ENCODE assay signal across 8 mouse cellular contexts in genomic region chr19:5793116-5793515, GRCm38 (mm10). TPM values are rescaled to one million over a fixed set of nuclear protein-coding genes. Genes with fewer than 3 reads are reported as not detected.
DNase-seq lines count a peak whose midpoint lies in the region; ATAC-seq and TF ChIP-seq lines count a peak whose summit lies in the region.

No protein-coding gene starts in this region.

- WGBS in bone marrow, adult 2 months, result 0% methylated on average over 2 of the region's 2 CpGs
- 3% methylated on average over 2 of the region's 2 CpGs for WGBS in embryonic facial prominence, embryonic 15.5 days
- 2% methylated on average over 2 of the region's 2 CpGs for WGBS in hindbrain, embryonic 13.5 days
- 4% methylated on average over 2 of the region's 2 CpGs for WGBS in limb, embryonic 14.5 days
- WGBS in midbrain, embryonic 16.5 days, result 1% methylated on average over 2 of the region's 2 CpGs

- DNase-seq in ovary, adult 18-20 months (ENCODE audit: low spot score), result peak; percentile 31
- no peak for DNase-seq in ovary, postnatal 10 days (ENCODE audit: low spot score)
- peak; percentile 83 for DNase-seq in limb, embryonic 14.5 days (ENCODE audit: low spot score)
- DNase-seq in yolk sac, embryonic 10.5 days (ENCODE audit: low spot score), result peak; percentile 72

- TF ChIP-seq CTCF in bone marrow, adult 2 months (IDR thresholded peaks at IDR 0.05; ENCODE audit: control insufficient read depth, insufficient read depth, low read length), result peak; percentile 88

- H3K36me3 ChIP-seq in embryonic facial prominence, embryonic 15.5 days, result peaks cover 34% of the 10 kb centered on the region
- peaks cover 36% of the 10 kb centered on the region for H3K36me3 ChIP-seq in hindbrain, embryonic 13.5 days
- peaks cover 36% of the 10 kb centered on the region for H3K36me3 ChIP-seq in limb, embryonic 14.5 days (ENCODE audit: control insufficient read depth, insufficient read depth, low read length)
- H3K36me3 ChIP-seq in midbrain, embryonic 16.5 days (ENCODE audit: control insufficient read depth, insufficient read depth, low read length), result peaks cover 15% of the 10 kb centered on the region

- H3K4me1 ChIP-seq in bone marrow, adult 2 months (ENCODE audit: control insufficient read depth, insufficient read depth, low read length), result no peaks in the 10 kb centered on the region; the same call in 1 of the 2 replicates
- peaks cover 32% of the 10 kb centered on the region for H3K4me1 ChIP-seq in embryonic facial prominence, embryonic 15.5 days
- H3K4me1 ChIP-seq in hindbrain, embryonic 13.5 days (replicated peaks), result peaks cover 41% of the 10 kb centered on the region
- peaks cover 13% of the 10 kb centered on the region; the same call in 1 of the 2 replicates for H3K4me1 ChIP-seq in limb, embryonic 14.5 days (ENCODE audit: control insufficient read depth, insufficient read depth, low read length)
- peaks cover 33% of the 10 kb centered on the region for H3K4me1 ChIP-seq in midbrain, embryonic 16.5 days (ENCODE audit: control insufficient read depth, insufficient read depth, low read length)

- H3K27ac ChIP-seq in bone marrow, adult 2 months (ENCODE audit: control insufficient read depth, insufficient read depth, low read depth, low read length, poor library complexity), result no peak overlapping the region
- no peak overlapping the region for H3K27ac ChIP-seq in embryonic facial prominence, embryonic 15.5 days (replicated peaks)
- peak overlapping the region; percentile 20; the same call in 1 of the 2 replicates for H3K27ac ChIP-seq in hindbrain, embryonic 13.5 days
- no peak overlapping the region for H3K27ac ChIP-seq in limb, embryonic 14.5 days (replicated peaks; ENCODE audit: low read depth, low read length)
- H3K27ac ChIP-seq in midbrain, embryonic 16.5 days (ENCODE audit: low read length), result no peak overlapping the region; the same call in 1 of the 2 replicates

- no peak for TF ChIP-seq POLR2A in bone marrow, adult 2 months (IDR thresholded peaks at IDR 0.05; ENCODE audit: borderline replicate concordance, control insufficient read depth, low read depth, low read length)
- no peak for TF ChIP-seq POLR2A in limb, embryonic 14.5 days (IDR thresholded peaks at IDR 0.05; ENCODE audit: borderline replicate concordance, extremely low read depth, insufficient read depth, insufficient read length)

- no peaks in the 10 kb centered on the region for H3K27me3 ChIP-seq in embryonic facial prominence, embryonic 15.5 days
- no peaks in the 10 kb centered on the region for H3K27me3 ChIP-seq in hindbrain, embryonic 13.5 days
- no peaks in the 10 kb centered on the region for H3K27me3 ChIP-seq in limb, embryonic 14.5 days (ENCODE audit: control insufficient read depth, insufficient read depth, low read length)
- H3K27me3 ChIP-seq in midbrain, embryonic 16.5 days (ENCODE audit: control insufficient read depth, insufficient read depth, low read depth, low read length), result no peaks in the 10 kb centered on the region

- peak; percentile 58; the same call in 1 of the 2 replicates for ATAC-seq in embryonic facial prominence, embryonic 15.5 days (ENCODE audit: insufficient number of reproducible peaks, low FRiP score, low TSS enrichment, low read depth)
- ATAC-seq in hindbrain, embryonic 13.5 days (ENCODE audit: low FRiP score), result peak; percentile 58
- ATAC-seq in limb, embryonic 14.5 days (ENCODE audit: low FRiP score, low read depth), result peak; percentile 60; the same call in 1 of the 2 replicates
- ATAC-seq in midbrain, embryonic 16.5 days, result peak; percentile 69

- no peak overlapping the region for H3K9ac ChIP-seq in embryonic facial prominence, embryonic 15.5 days
- no peak overlapping the region for H3K9ac ChIP-seq in hindbrain, embryonic 13.5 days
- no peak overlapping the region for H3K9ac ChIP-seq in limb, embryonic 14.5 days (ENCODE audit: low read depth, low read length, severe bottlenecking)
- H3K9ac ChIP-seq in midbrain, embryonic 16.5 days (ENCODE audit: low read depth, low read length), result no peak overlapping the region

- H3K4me3 ChIP-seq in bone marrow, adult 2 months (replicated peaks; ENCODE audit: control insufficient read depth, low read depth, low read length), result no peak overlapping the region
- H3K4me3 ChIP-seq in embryonic facial prominence, embryonic 15.5 days (replicated peaks), result no peak overlapping the region
- no peak overlapping the region for H3K4me3 ChIP-seq in hindbrain, embryonic 13.5 days
- H3K4me3 ChIP-seq in limb, embryonic 14.5 days (replicated peaks; ENCODE audit: low read length), result no peak overlapping the region
- no peak overlapping the region for H3K4me3 ChIP-seq in midbrain, embryonic 16.5 days (ENCODE audit: low read depth, low read length)

- no peaks in the 10 kb centered on the region for H3K9me3 ChIP-seq in embryonic facial prominence, embryonic 15.5 days (replicated peaks)
- no peaks in the 10 kb centered on the region for H3K9me3 ChIP-seq in hindbrain, embryonic 13.5 days
- H3K9me3 ChIP-seq in limb, embryonic 14.5 days (ENCODE audit: control insufficient read depth, low read length), result no peaks in the 10 kb centered on the region
- no peaks in the 10 kb centered on the region for H3K9me3 ChIP-seq in midbrain, embryonic 16.5 days (replicated peaks; ENCODE audit: control insufficient read depth, low read length, poor library complexity, severe bottlenecking)

- H3K4me2 ChIP-seq in embryonic facial prominence, embryonic 15.5 days (replicated peaks), result no peak overlapping the region
- H3K4me2 ChIP-seq in hindbrain, embryonic 13.5 days, result no peak overlapping the region
- H3K4me2 ChIP-seq in limb, embryonic 14.5 days (replicated peaks; ENCODE audit: low read depth, low read length, severe bottlenecking), result no peak overlapping the region
- no peak overlapping the region for H3K4me2 ChIP-seq in midbrain, embryonic 16.5 days (ENCODE audit: low read length)

RNA-seq across cellular contexts. Expression of gene Scyl1, which starts 21.9 kb away (rescaled TPM):
- 26.8 and 38.8 TPM in 2 replicates for polyA plus RNA-seq in bone marrow, adult 2 months (2011; ENCODE audit: insufficient read depth, insufficient read length, low replicate concordance, missing spikeins)
- polyA plus RNA-seq in embryonic facial prominence, embryonic 15.5 days (2015; fragmentation: Nextera tagmentation; extraction: Ambion mirVana), result 81.4 and 81.8 TPM in 2 replicates
- 67.6 and 72.4 TPM in 2 replicates for polyA plus RNA-seq in hindbrain, embryonic 13.5 days (2015; fragmentation: Nextera tagmentation; extraction: Ambion mirVana)
- polyA plus RNA-seq in limb, embryonic 14.5 days (2012; rRNA removed), result 152 and 186 TPM in 2 replicates
- 78.4 and 81.1 TPM in 2 replicates for polyA plus RNA-seq in limb, embryonic 14.5 days (2014; fragmentation: Nextera tagmentation; extraction: Ambion mirVana)
- 86.3 and 86.6 TPM in 2 replicates for polyA plus RNA-seq in midbrain, embryonic 16.5 days (2015; fragmentation: Nextera tagmentation; extraction: Ambion mirVana)

RNA-seq across cellular contexts. Expression of gene Ltbp3, which starts 52.4 kb away (rescaled TPM):
- polyA plus RNA-seq in bone marrow, adult 2 months (2011; ENCODE audit: insufficient read depth, insufficient read length, low replicate concordance, missing spikeins), result 10.5 and 13.4 TPM in 2 replicates
- 52.5 and 53.5 TPM in 2 replicates for polyA plus RNA-seq in embryonic facial prominence, embryonic 15.5 days (2015; fragmentation: Nextera tagmentation; extraction: Ambion mirVana)
- 10.6 and 11.2 TPM in 2 replicates for polyA plus RNA-seq in hindbrain, embryonic 13.5 days (2015; fragmentation: Nextera tagmentation; extraction: Ambion mirVana)
- 341 and 441 TPM in 2 replicates for polyA plus RNA-seq in limb, embryonic 14.5 days (2012; rRNA removed)
- 99.8 and 103 TPM in 2 replicates for polyA plus RNA-seq in limb, embryonic 14.5 days (2014; fragmentation: Nextera tagmentation; extraction: Ambion mirVana)
- 9.3 and 9.6 TPM in 2 replicates for polyA plus RNA-seq in midbrain, embryonic 16.5 days (2015; fragmentation: Nextera tagmentation; extraction: Ambion mirVana)
